Mouse (Mus musculus) c-Kit-positive CD71-positive TER-119-negative erythroid progenitor cells, embryonic 14.5 days (primary cell): Measurements from ENCODE around the gene Astn2.

Source experiments
- DNase-seq: peaks from one replicate; pipeline ENCODE4 v3.0.0-alpha.2; 2013; ENCODE audit warnings: low read depth

Gene Astn2

DNA sequence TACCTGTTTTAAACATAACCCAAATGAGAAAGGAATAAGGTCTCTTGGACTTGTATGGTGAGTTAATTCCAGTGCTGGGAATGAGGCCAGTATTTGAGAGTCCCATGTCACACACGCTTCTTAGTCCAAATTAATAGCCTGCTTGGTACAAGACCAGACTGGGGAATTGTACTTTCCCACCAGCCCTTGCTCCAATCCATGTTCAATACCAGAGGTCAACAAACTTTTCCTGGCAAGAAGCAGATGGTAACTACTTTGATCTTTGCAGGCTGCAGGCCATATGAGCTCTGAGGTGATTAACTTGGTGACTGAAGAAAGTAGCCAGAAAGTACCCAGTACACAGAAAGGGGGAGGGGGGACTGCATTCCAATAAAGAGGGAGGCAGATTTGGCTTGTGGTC lies 91.7 kb downstream of the Astn2 start:
- DNase-seq: no peak

DNA sequence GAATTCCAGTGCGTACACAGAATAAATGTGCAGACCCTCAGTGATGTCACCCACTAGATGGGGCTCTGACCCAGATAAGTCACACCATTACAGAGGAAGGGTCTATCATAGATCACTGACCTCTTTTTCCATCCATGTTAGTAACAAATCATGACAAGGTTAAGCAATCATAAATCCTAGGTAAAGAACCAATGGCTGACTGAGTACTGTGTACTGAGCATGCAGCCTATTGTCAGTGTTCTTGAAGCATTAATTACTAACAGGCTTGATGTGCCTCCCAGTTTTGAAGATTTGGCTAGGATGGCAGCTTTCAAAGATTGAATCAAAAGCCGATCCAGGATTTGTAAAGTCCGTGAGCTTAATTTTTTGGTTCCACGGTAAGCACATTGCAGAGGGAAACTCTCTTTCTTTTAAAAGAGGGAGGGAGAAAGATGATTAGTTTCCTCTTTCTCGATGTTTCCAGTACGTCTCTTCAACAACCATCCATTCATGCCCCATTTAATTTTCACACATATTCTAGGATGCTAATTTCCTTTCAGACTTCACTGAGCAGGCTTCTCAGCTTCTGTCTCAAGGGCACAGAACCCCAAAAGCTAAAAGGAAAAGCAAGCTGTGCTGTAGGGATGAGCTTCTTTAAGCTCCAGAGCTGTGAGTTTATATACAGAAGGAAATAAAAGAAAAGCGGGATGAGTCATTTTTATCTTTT lies 93.9 kb downstream of the Astn2 start:
- no peak for DNase-seq

DNA sequence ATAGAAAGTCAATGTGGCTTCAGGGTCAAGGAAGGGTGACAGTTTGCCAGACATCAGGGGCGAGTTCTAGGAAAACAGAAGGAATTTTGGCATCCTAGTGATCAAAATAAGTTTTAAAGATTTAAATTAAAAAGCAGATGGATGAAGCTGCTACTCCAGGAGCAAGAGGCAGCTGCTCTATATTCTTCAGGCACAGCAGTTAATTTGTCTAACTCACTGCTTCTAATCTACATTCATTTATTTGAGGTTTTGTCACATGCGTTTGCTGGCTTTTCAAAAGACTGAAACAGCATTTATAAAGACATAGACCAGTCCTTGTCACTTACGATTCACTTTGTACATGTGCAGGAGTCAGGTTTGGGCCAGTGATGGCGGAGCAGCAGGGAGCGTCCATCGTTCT lies 98.0 kb downstream of the Astn2 start:
- no peak for DNase-seq

DNA sequence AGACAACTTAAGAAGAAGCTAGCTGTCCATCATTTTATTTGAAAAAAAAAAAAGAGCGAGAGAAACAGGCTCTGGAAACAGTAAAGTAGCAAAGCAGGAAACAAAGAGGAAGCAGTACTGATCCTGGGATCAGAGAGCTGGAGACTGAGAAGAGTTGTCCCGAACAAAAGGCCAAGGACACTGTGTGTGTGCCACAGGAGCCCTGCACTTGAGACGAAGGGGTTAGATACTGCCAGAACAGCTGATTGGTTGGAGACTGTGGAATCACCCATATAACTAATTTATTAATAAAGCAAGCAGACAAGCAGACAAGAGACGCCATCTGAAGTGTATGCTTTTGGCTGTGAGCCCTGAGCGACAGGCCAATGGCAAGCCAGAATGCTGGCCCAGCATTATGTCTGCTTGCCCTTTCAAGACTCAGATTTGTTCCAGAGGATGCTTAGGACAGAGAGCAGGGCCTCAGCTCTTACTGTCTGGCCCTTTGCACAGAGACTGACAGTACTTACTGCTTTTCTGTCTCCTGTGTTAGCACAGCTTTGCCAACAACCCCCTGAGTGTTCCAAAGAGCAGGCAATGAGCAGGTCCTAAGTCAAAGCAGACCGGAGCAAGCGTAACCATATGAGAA lies 101.6 kb downstream of the Astn2 start:
- no peak for DNase-seq

DNA sequence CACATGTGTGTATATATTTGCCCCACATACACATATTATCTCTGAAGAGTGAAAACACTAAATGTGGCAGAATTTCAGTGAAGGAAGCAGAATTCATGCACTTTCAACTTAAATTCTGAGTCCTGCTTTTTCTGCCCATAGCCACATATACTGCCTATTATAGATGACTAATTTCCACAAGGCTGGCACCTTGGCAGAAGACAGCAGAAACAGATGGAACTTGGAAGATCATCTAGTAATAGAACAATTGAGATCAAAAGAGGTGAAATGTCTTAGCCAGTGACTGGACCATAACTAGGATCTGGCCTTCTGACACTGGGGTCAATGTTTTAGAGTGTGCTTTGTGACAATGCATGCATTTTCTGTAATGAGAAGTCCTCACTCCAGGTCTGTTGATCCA lies 119.4 kb downstream of the Astn2 start:
- DNase-seq: no peak

DNA sequence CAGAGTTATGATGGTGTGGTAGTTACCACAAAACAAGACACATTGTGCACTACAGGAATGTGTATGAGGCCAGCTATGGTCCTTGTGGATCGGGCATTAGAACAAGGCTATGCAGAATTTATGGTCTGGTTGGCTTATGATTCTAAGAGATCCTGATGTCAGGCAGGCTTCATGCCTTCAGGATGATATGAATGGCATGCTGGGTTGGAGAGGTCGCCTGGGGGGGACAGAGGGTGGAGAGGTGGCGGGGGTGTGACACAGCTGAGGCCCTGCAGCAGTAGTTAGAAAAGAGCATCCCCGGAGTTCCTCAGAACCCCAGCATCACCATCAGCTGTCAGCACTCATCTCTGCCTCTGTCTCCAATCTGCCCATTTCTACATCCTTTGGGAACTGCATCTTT lies 128.3 kb downstream of the Astn2 start:
- no peak for DNase-seq

DNA sequence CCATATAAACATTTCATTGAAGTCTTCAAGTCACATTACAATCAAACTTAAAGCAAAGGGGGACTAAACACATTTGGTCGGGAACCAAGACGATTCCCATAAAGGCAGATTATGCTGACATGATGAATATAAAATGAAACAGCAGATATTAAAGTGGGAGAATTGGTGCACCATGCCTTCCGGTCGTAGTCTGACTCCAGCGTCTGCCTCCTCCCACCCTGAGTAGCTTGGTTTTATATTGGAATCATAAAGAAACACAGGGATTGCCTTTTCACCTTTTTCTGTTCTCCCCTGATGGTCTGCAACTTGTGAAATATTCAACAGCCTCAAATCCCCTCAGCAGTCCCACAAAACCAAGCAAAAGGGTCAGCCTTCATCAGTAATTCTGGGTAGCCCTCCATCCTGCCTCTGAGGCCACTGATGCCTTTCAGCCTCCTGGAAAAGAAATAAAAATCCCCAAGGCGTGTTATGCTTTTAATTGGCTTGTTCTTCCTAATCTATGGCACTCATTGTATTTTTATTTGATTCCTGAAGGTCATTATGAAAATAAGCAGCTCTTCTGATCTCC lies 132.8 kb downstream of the Astn2 start:
- DNase-seq: no peak

DNA sequence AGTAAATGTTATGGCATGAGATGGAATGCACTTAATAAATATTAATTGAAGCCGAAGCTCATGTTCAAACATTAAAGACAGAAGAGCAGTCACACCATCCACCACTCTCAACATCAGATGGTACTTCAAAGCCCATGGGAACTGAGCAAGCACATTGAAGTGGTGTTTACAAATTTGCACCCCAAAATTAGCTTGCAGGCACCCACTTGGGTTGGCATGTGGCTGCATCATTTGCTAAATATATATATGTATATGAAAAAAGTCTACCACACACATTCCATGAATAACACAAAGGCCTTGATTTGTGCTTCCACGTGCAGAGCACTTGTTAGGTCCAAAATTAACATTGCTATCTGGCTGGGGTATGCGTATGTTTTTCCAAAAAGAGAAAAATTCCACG lies 140.4 kb downstream of the Astn2 start:
- no peak for DNase-seq

DNA sequence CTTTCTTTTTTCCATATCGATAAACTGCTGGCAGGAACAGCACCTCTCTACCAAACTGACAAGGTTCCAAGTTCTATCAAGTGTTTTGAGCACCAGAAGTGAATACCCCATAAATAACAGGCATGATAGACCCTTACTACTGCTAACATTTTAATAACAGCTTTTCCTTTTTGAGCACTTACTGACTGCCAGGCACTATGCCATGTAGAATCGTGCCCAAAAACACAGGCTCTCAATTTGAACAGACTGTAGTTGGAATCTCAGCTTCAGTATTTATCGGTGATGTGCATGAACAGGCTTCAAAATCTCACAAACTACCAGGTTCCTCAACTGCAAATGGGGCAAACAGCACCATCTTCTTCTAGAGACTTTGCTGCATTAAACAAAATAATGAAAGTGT lies 143.1 kb downstream of the Astn2 start:
- DNase-seq: no peak

DNA sequence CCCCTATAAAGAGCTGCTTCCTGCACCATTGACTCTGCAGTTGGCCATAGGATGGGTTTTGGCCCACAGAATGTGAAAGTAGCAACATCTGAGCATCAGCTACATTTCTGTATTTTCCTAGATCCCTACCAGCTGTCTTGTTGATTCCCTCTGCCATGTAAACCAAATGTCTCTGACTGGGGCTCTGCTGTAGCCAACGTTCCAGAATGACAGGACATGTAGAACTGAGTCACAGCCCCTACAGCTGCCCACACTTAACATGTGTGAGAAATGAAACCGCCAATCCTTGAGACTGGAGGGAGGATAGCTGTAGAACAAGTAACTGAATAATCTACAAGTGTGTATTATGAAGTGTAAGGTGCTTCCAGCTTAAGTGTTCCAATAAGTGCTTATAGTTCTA lies 145.5 kb downstream of the Astn2 start:
- DNase-seq: no peak

DNA sequence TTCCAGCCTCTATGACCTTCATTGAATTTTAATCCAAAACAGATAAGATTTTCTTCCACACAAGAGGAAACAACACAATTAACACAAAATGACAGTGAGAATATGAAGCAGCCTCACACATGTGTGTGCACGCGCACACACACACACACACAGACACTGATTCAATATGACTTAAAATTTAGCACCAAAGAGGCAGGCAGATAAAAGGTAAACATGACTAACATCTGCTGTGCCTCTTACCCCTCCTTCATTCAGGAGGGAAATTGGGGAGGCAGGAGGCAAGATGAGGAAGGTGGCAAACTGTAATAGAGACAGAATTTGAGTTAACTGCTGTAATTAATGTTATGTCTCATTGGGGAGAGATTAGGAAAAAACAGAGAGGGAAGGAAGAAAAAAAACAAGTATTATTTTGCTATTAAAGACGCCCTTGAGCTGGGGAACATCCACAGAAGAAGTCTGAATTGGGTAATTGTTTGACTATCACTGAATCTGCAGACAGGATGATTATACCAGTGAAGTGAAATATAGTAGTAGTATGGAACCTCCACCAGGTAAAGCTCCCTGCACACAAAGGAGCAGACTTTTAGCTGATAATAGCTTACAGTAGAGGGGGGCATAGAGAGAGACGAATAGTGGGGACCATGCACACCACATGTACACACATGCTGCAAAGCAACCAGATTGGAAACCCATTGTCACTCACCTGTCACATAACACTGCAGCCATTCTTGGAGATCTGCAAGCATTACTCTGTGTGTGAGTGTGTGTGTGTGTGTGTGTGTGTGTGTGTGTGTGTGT lies 149.5 kb downstream of the Astn2 start:
- DNase-seq: no peak

DNA sequence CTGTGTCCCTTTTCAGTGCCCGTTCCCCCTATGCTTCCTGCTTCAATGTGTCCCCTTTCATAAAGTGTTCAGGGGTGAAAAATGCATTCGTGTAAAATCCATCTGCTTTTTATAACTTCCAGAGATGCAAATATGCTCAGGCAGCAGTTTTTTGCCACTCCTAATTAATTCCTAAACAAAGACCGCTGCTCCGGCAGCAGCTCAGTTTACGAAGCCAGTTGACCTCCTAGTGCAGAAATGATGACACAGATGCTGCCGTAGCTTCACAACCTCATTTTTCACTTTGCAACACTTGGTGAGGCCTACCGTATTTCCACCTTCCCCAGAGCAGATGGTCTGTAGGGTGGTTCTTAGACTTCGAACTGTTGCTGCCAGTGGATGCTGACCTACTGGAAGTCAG lies 155.9 kb downstream of the Astn2 start:
- no peak for DNase-seq

DNA sequence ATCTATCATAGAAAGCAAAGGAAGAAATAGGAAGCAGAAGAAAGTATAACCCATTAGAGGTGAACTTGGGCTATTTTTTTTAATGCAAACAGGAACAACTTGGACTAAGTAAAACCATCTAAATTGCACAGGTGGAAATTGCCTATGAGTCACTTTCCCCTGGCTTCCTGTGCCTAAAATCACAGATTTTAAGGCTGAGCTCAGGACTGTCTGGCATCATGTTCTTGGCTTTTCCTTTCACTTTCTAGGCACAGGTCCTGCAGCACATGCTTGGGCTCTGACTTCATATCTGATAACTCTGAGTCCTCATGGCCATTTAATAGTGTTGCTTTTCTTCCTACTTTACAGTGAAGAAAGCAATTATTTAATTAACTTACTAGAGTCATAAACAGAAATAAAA lies 161.7 kb downstream of the Astn2 start:
- no peak for DNase-seq

DNA sequence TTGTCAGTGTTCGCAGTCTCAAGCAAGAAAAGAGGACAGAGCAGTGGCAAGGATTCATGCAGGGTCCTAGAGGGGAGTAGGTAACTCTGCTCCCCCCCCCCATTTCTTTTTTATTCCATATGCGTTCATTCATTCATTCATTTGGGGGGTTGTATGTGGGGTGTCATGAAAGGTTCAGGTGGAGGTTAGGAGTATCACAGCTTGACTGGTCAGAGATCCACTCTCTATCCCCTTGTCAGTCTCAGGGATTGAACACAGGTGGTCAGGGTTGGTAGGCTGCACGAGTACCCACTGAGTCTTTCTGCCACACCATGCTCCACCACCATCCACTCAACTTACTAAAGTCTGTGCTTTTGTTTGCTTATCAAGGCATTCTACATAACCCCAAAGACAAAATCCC lies 171.6 kb downstream of the Astn2 start:
- DNase-seq: no peak

DNA sequence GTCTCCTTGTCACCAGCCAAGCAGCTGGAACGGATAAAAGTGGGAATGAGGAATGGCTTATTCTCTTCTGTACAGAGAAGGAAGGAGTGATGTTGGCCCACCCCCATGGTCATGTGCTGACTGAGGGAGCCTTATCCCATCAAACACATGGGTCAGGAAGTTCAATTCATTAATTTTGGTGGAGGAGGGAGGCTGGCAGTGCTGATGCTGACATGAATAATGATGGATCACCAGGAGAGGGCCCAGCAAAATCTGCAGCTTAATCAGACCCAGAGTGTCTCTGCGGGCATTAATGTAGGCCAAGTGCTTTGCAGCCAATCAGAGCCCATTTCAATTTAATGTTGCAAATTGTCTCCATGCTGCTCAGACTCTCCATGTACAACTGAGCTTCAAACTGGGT lies 172.1 kb downstream of the Astn2 start:
- DNase-seq: no peak

DNA sequence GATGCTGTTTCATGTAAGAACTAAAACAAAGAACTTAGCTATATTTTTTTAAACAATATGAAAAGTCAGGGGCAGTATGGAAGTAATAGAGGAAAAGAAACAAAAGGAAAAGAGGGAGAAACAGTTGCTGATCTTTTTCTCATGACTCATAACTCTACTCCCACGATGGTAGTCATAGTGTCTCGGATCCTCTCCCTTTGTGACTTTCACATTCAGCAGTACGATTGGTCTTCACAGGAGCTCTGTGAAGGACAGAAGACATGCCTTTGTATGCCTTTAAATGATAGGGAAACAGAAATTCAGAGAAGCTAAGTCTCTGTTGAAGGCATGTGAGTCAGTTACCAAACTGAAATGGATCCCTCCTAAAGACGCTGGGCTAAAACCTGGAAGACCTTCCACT lies 173.7 kb downstream of the Astn2 start:
- no peak for DNase-seq

DNA sequence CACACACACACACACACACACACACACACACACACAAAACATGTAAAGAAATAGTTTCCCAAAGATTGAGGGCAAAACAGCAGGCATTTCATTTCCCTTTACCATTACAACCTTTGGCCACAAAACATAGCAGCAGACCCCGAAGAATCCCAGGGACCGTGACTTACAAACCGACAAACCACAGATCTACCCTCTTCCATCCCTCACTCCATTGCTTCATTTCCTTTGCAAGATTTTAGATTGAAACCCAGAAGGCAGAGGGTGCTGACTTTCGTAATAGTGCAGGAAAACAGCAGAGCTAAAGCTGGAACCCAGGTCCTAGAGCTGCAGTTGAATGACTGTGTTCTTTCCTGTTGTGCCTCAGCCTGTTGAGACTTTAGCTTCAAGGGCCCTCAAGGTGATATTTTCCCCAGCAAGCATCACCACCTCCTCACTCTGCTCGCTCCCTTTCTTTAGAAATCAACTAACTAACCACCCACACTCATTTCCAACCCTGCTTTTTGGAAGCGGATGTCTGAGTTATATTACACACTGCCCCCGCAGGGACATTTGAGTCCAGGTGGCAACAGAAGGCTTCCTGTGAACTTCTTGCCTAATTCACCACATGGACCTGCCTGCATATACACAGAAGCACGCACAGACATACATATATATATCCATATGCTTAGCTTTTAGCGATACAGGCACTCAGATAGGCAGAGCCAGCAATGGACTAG lies 181.7 kb downstream of the Astn2 start:
- no peak for DNase-seq

DNA sequence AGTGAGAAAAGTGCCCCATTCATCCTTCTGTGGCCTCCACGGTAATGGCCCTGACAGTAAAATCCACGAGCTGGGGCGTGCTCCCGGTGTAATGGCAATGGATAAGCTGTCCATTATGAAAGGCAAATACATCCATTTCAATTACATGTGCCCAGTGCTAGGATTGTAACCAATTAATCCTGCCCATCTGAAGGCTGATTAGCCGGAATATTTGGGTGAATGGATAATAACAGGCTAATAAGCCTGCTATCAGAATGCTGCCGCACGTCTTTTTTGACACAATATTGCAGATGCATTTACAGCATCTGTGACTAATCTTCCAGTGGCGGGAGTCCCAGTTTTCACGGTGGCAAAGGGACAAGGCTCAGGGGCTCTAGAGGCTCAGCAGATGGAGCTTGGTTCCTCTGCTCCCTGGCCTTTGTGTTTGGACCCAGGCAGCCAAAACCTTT lies 189.2 kb downstream of the Astn2 start:
- no peak for DNase-seq

DNA sequence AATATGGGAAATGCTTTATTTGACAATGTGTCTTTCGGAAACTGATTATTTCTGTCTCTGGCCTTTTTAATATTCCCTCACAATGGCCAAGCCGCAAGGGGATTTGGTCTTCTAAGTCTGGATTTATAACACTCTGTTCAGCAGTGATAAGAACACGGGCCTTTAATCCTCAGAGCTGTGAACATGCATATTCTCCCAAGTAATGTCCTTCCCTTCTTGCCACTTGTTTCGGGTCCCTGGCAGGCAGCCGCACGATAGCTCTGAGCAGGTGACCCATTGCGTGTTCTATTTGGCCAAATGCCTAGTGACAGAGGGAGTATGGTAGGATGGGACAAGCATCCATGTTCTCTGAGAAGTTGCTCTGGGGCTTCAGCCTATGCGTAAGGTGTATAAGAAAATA lies 214.8 kb downstream of the Astn2 start:
- no peak for DNase-seq

DNA sequence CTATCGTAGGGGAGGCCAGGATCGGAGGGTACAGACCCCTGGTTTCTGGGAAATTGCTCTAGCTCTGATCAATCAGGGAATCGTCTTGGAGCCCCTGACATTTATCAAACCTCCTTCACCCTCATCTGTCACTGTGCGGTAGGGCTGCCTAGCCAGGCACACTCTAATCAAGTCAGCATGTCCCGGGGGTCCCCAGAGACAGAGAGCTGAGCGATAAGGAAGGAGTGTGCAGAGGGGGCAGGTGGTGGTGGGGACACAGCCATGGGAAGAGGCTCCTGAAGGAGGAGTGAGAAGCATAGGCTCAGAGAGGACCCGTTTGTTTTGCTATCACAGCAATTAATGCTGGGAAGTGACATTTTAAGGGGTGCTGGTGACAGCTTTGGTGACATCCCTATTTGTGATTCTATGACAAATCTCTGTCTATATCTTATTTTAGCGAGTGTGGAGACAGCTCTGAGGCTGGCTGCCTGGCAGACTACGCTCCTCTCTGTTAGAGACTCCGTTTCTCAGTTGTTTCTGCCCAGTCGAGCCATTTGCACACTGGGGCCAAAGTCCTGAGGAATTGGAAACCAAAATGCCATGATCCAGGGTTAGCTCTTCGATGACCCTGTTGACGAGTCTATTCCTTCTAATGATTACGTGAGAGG lies 228.4 kb downstream of the Astn2 start:
- DNase-seq: no peak

DNA sequence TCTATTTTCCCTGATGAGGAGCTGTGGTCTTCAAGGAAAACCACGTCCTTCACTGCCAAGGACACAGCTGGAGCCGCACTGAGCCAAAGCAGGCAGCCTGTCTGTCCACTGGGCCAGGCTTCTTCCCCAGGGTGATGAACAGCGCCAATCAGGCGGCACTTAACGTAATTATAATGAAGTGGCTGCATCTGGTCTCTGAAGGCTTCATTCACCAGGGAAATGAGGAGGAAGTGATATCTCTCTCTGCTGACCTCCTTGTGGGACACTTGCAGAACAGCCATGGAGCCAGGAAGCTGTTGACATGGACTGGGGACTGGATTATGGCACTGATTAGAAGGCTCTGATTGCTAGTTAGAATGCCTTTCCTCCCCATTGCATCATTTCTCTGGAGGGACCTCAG lies 232.8 kb downstream of the Astn2 start:
- DNase-seq: no peak

DNA sequence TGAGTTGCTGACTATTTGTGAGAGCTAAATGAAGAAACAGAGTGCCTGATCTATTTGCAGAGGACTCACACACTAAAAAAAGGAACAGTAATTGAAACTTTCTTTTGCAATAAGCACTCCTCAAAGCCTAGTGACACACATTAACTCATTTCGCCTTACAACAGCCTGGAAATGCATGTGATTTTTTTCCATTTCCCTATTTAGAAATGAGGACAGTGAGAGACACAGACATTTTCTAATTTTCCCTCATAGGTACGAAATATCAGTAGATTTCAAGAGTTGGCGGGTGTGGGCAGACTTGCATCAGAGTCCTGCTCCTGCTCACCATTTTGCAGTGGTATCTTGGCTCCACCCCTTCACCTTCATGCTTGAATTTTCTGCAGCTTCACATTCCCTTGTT lies 233.6 kb downstream of the Astn2 start:
- no peak for DNase-seq
